Comparison of ENCODE assay signal across 8 mouse cellular contexts in genomic region chr12:69295651-69296050, GRCm38 (mm10). TPM values are rescaled to one million over a fixed set of nuclear protein-coding genes. Genes with fewer than 3 reads are reported as not detected.
DNase-seq lines count a peak whose midpoint lies in the region; ATAC-seq and TF ChIP-seq lines count a peak whose summit lies in the region.

No protein-coding gene starts in this region.

- no peak overlapping the region for H3K27ac ChIP-seq in heart, embryonic 14.5 days (replicated peaks in 1 of 2; ENCODE audit: control insufficient read depth in 1 of 2, insufficient read depth in 1 of 2, low read depth in 2 of 2, low read length in 2 of 2)
- H3K27ac ChIP-seq in forebrain, embryonic 10.5 days: peak overlapping the region; percentile 98
- H3K27ac ChIP-seq in limb, embryonic 15.5 days: peak overlapping the region; percentile 94

- TF ChIP-seq CTCF in G1E (IDR thresholded peaks at IDR 0.05; ENCODE audit: low read depth, low read length): no peak

- H3K36me3 ChIP-seq in heart, embryonic 14.5 days (ENCODE audit: control insufficient read depth, insufficient read depth, low read length): peaks cover 8% of the 10 kb centered on the region
- peaks cover 22% of the 10 kb centered on the region for H3K36me3 ChIP-seq in G1E (replicated peaks)
- H3K36me3 ChIP-seq in forebrain, embryonic 10.5 days (replicated peaks): peaks cover 25% of the 10 kb centered on the region
- 0 out of 2 replicates have a peak, but pooled peaks cover 7% of the 10 kb centered on the region for H3K36me3 ChIP-seq in limb, embryonic 15.5 days

- H3K4me2 ChIP-seq in heart, embryonic 14.5 days (ENCODE audit: low read length): peak overlapping the region; percentile 75; the same call in 1 of the 2 replicates
- peak overlapping the region; percentile 67 for H3K4me2 ChIP-seq in limb, embryonic 15.5 days

- no peak for ATAC-seq in heart, embryonic 14.5 days (ENCODE audit: insufficient number of reproducible peaks, insufficient read depth, low FRiP score, low read depth)
- ATAC-seq in G1E (ENCODE audit: extremely low read depth, insufficient number of reproducible peaks, low FRiP score, poor library complexity, severe bottlenecking): no peak
- ATAC-seq in limb, embryonic 15.5 days (ENCODE audit: insufficient number of reproducible peaks, low FRiP score, low TSS enrichment, low read depth): no peak
- no peak for ATAC-seq in activated CD4-positive, CD25-positive, alpha-beta regulatory T cell, adult 4 months

- no peaks in the 10 kb centered on the region for H3K27me3 ChIP-seq in heart, embryonic 14.5 days (ENCODE audit: control insufficient read depth, insufficient read depth, low read length)
- peaks cover 11% of the 10 kb centered on the region; the same call in 1 of the 2 replicates for H3K27me3 ChIP-seq in G1E (ENCODE audit: insufficient read depth, low read length)
- no peaks in the 10 kb centered on the region for H3K27me3 ChIP-seq in forebrain, embryonic 10.5 days (ENCODE audit: poor library complexity, severe bottlenecking)
- H3K27me3 ChIP-seq in limb, embryonic 15.5 days: no peaks in the 10 kb centered on the region

- H3K4me3 ChIP-seq in heart, embryonic 14.5 days (ENCODE audit: control insufficient read depth in 1 of 2, insufficient read depth in 1 of 2, low read depth in 1 of 2, low read length in 2 of 2): no peak overlapping the region; a peak in 1 of 4 replicates
- peak overlapping the region; percentile 1; the same call in 1 of the 2 replicates for H3K4me3 ChIP-seq in G1E (ENCODE audit: low read depth, low read length)
- peak overlapping the region; percentile 90; the same call in 1 of the 2 replicates for H3K4me3 ChIP-seq in forebrain, embryonic 10.5 days
- H3K4me3 ChIP-seq in limb, embryonic 15.5 days: peak overlapping the region; percentile 86

- no peak for DNase-seq in heart, adult 9 months (ENCODE audit: low spot score in 2 of 2)
- no peak for DNase-seq in G1E (ENCODE audit: low spot score)
- DNase-seq in forebrain, embryonic 10.5 days (ENCODE audit: extremely low spot score, low spot score): no peak
- no peak for DNase-seq in ovary, postnatal 10 days (ENCODE audit: low spot score)
- no peak for DNase-seq in adrenal gland, adult 8-10 months

- peaks cover 10 to 24% of the 10 kb centered on the region in 2 experiments for H3K4me1 ChIP-seq in heart, embryonic 14.5 days (ENCODE audit: control insufficient read depth in 2 of 2, insufficient read depth in 2 of 2, low read length in 2 of 2)
- peaks cover 48% of the 10 kb centered on the region for H3K4me1 ChIP-seq in G1E (ENCODE audit: insufficient read depth, low read depth, low read length)
- peaks cover 31% of the 10 kb centered on the region for H3K4me1 ChIP-seq in forebrain, embryonic 10.5 days
- peaks cover 27% of the 10 kb centered on the region for H3K4me1 ChIP-seq in limb, embryonic 15.5 days

- 79% methylated on average over 4 of the region's 4 CpGs for WGBS in heart, embryonic 14.5 days
- 88% methylated on average over 4 of the region's 4 CpGs for whole genome bisulfite sequencing in forebrain, embryonic 10.5 days
- 80% methylated on average over 4 of the region's 4 CpGs for WGBS in limb, embryonic 15.5 days

- no peaks in the 10 kb centered on the region for H3K9me3 ChIP-seq in heart, embryonic 14.5 days (ENCODE audit: control insufficient read depth, low read length)
- H3K9me3 ChIP-seq in G1E (replicated peaks): no peaks in the 10 kb centered on the region
- H3K9me3 ChIP-seq in forebrain, embryonic 10.5 days: no peaks in the 10 kb centered on the region
- H3K9me3 ChIP-seq in limb, embryonic 15.5 days: no peaks in the 10 kb centered on the region

- no peak overlapping the region for H3K9ac ChIP-seq in heart, embryonic 14.5 days (ENCODE audit: low read length)
- H3K9ac ChIP-seq in limb, embryonic 15.5 days: peak overlapping the region; percentile 95; the same call in 1 of the 2 replicates

RNA-seq across cellular contexts. Expression of gene Klhdc2, which starts 0.8 kb away (rescaled TPM):
- polyA plus RNA-seq in heart, embryonic 14.5 days (2014; fragmentation: Nextera tagmentation; extraction: Ambion mirVana): 137 and 144 TPM in 2 replicates
- total RNA-seq in G1E (2014; fragmentation: Nextera tagmentation) (129 and 134 TPM in 2 replicates), G1E (2017) (127 and 141 TPM in 2 replicates)
- 33.6 and 41.4 TPM in 2 replicates for polyA plus RNA-seq in G1E (2012)
- polyA plus RNA-seq in forebrain, embryonic 10.5 days (2016; fragmentation: Nextera tagmentation; extraction: Ambion mirVana): 198 and 202 TPM in 2 replicates
- polyA plus RNA-seq in limb, embryonic 15.5 days (2015; fragmentation: Nextera tagmentation; extraction: Ambion mirVana): 105 and 111 TPM in 2 replicates
- polyA plus RNA-seq in activated CD4-positive, CD25-positive, alpha-beta regulatory T cell, adult 4 months (2017; shearing (Covaris generic)): 10 to 100 TPM; 11.8 to 19.7 TPM
- 10 to 100 TPM; 65.7 to 67.2 (median 67.0) TPM for total RNA-seq in adrenal gland, adult 8-10 months (2022)

RNA-seq across cellular contexts. Expression of gene Klhdc1, which starts 54.7 kb away (rescaled TPM):
- 11.5 and 13.6 TPM in 2 replicates for polyA plus RNA-seq in heart, embryonic 14.5 days (2014; fragmentation: Nextera tagmentation; extraction: Ambion mirVana)
- total RNA-seq in G1E (2014; fragmentation: Nextera tagmentation) (8.5 and 13.0 TPM in 2 replicates), G1E (2017) (8.7 and 14.6 TPM in 2 replicates)
- 11.1 and 16.0 TPM in 2 replicates for polyA plus RNA-seq in G1E (2012)
- polyA plus RNA-seq in forebrain, embryonic 10.5 days (2016; fragmentation: Nextera tagmentation; extraction: Ambion mirVana): 2.6 and 3.3 TPM in 2 replicates
- polyA plus RNA-seq in limb, embryonic 15.5 days (2015; fragmentation: Nextera tagmentation; extraction: Ambion mirVana): 7.6 and 10.6 TPM in 2 replicates
- 10 to 100 TPM; 13.0 to 26.6 TPM for polyA plus RNA-seq in activated CD4-positive, CD25-positive, alpha-beta regulatory T cell, adult 4 months (2017; shearing (Covaris generic))
- 10 to 100 TPM in 1 of 4 experiments, 1 to 10 TPM in 3; 5.8 to 10.7 (median 8.9) TPM for total RNA-seq in adrenal gland, adult 8-10 months (2022)

Comparison
In these comparisons a context has a peak if more than half of its experiments do, and no peak if none do; other contexts are left out.
1. H3K27ac ChIP-seq: peak in forebrain, embryonic 10.5 days (single experiment) and limb, embryonic 15.5 days (single experiment); none in heart, embryonic 14.5 days (0 of 2).
2. H3K4me3 ChIP-seq: peak in G1E (single experiment), forebrain, embryonic 10.5 days (single experiment) and limb, embryonic 15.5 days (single experiment); none in heart, embryonic 14.5 days (0 of 2).